Mouse (Mus musculus) hindbrain, embryonic 14.5 days (tissue): Measurements from ENCODE around the gene Zfp672. TPM values are rescaled to one million over a fixed set of nuclear protein-coding genes. Genes with fewer than 3 reads are reported as not detected.

Experiments
- ATAC-seq: fragments of 200-750 bp; cut with Nextera tagmentation; 2 replicates; pipeline ENCODE4 v1.8.0; 2017; ENCODE audit warnings: moderate number of reproducible peaks, mild to moderate bottlenecking, moderate TSS enrichment, moderate library complexity; ENCODE audit not compliant: low FRiP score
- DNase-seq: peaks from one replicate; pipeline ENCODE4 v3.0.0-alpha.2; 2015; ENCODE audit warnings: low spot score
- H3K27ac ChIP-seq: fragments of 300-500 bp; sonication (generic); 2 replicates; pipeline ENCODE4 v1.5.1; 2014; ENCODE audit warnings: mild to moderate bottlenecking, moderate library complexity
- H3K27me3 ChIP-seq: fragments of 300-500 bp; sonication (generic); 2 replicates; pipeline ENCODE4 v1.6.1; 2014; ENCODE audit warnings: mild to moderate bottlenecking, low read length, mixed read lengths; ENCODE audit not compliant: control insufficient read depth, insufficient read depth
- H3K36me3 ChIP-seq: fragments of 300-500 bp; sonication (generic); replicated peaks from 2 replicates; pipeline ENCODE4 v1.6.1; 2014; ENCODE audit not compliant: control insufficient read depth, insufficient read depth
- H3K4me1 ChIP-seq: fragments of 300-500 bp; sonication (generic); replicated peaks from 2 replicates; pipeline ENCODE4 v1.6.1; 2014; ENCODE audit warnings: antibody characterized with exemption, low read length, mixed read lengths; ENCODE audit not compliant: control insufficient read depth, insufficient read depth
- H3K4me2 ChIP-seq: fragments of 300-500 bp; sonication (generic); replicated peaks from 2 replicates; pipeline ENCODE4 v1.6.1; 2014; ENCODE audit warnings: mild to moderate bottlenecking, moderate library complexity
- H3K4me3 ChIP-seq: fragments of 300-500 bp; sonication (generic); replicated peaks from 2 replicates; pipeline ENCODE4 v1.5.1; 2014; ENCODE audit warnings: mild to moderate bottlenecking, low read length
- H3K9ac ChIP-seq: fragments of 300-500 bp; sonication (generic); 2 replicates; pipeline ENCODE4 v1.6.1; 2014
- H3K9me3 ChIP-seq: fragments of 300-500 bp; sonication (generic); 2 replicates; pipeline ENCODE4 v1.6.1; 2016; ENCODE audit warnings: low read length; ENCODE audit not compliant: control insufficient read depth
- WGBS: fragments of 180-500 bp; shearing (Covaris S2); extraction: QIAGEN DNeasy Blood & Tissue Kit; methylation state at CpG from one replicate; pipeline ENCODE4 v1.1.7; 2014; 5-methylcytosine and 5-hydroxymethylcytosine counted together
- polyA plus RNA-seq: library from polyadenylated mRNA; unstranded; fragments of >200 nt; fragmentation: Nextera tagmentation; extraction: Ambion mirVana; gene quantifications from 2 replicates; pipeline ENCODE4 v1.2.1, GENCODE M21; 2014

The Zfp672 gene
- polyA plus RNA-seq, 1 experiment from 2014 or later: 38.3 TPM

GRCm38 (mm10) chr11:58331546-58331945 lies 1.4 kb upstream of the Zfp672 start:
- peak overlapping the region; percentile 81 for H3K9ac ChIP-seq
- H3K27me3 ChIP-seq: no peaks in the 10 kb centered on the region
- peak overlapping the region; percentile 74 for H3K4me2 ChIP-seq
- peak overlapping the region; percentile 56 for H3K4me3 ChIP-seq
- H3K27ac ChIP-seq: no peak overlapping the region
- H3K36me3 ChIP-seq: peaks cover 51% of the 10 kb centered on the region
- peaks cover 32% of the 10 kb centered on the region for H3K4me1 ChIP-seq
- peaks cover 3% of the 10 kb centered on the region; the same call in 1 of the 2 replicates for H3K9me3 ChIP-seq
- 88% methylated on average over 6 of the region's 6 CpGs for WGBS
- ATAC-seq (no peak), DNase-seq (no peak)

DNA sequence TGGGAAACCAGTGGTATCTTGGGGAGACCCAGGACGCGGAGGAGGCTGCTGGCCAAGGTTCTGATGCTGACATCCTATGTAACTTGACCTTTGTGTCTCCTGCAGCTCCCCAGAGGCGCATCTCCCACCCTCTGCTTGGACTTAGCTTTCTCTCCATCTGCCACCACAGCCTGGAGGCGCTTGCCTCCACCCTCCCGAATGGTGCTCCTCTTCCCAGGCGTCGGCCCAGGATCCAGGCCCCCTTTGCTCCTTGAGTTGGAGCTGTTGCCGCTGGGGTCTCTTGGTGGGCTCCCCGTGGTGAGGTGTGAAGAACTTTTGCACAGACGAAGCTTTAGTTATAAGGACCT lies 983 bp upstream of the Zfp672 start:
- ATAC-seq (no peak), DNase-seq (no peak)
- Histone ChIP-seq H3K9me3 (peaks cover 3% of the 10 kb centered on the region; the same call in 1 of the 2 replicates), H3K4me2 (peak overlapping the region; percentile 74), H3K9ac (peak overlapping the region; percentile 81), H3K4me1 (peaks cover 32% of the 10 kb centered on the region), H3K27me3 (no peaks in the 10 kb centered on the region), H3K36me3 (peaks cover 47% of the 10 kb centered on the region), H3K4me3 (peak overlapping the region; percentile 56), H3K27ac (peak overlapping the region; percentile 78; the same call in 1 of the 2 replicates)
- WGBS: 19% methylated on average over 10 of the region's 10 CpGs

- no peaks in the 10 kb centered on the region for H3K27me3 ChIP-seq
- ATAC-seq (peak; percentile 42; the same call in 1 of the 2 replicates), DNase-seq (no peak)
- H3K9me3 ChIP-seq: peaks cover 3% of the 10 kb centered on the region; the same call in 1 of the 2 replicates
- H3K36me3 ChIP-seq: peaks cover 41% of the 10 kb centered on the region
- peak overlapping the region; percentile 81 for H3K9ac ChIP-seq
- 0% methylated on average over 21 of the region's 21 CpGs for WGBS
- H3K27ac ChIP-seq: peak overlapping the region; percentile 21
- peak overlapping the region; percentile 74 for H3K4me2 ChIP-seq
- H3K4me3 ChIP-seq: peak overlapping the region; percentile 56
- H3K4me1 ChIP-seq: peaks cover 32% of the 10 kb centered on the region
Measured at GRCm38 (mm10) chr11:58329906-58330275, 248 bp downstream of the Zfp672 start.

GRCm38 (mm10) chr11:58326781-58327180 lies 3.4 kb downstream of the Zfp672 start:
- no peak overlapping the region for H3K9ac ChIP-seq
- H3K4me1 ChIP-seq: peaks cover 33% of the 10 kb centered on the region
- no peak overlapping the region for H3K27ac ChIP-seq
- DNase-seq (no peak), ATAC-seq (no peak)
- H3K36me3 ChIP-seq: peaks cover 15% of the 10 kb centered on the region
- no peak overlapping the region for H3K4me3 ChIP-seq
- peaks cover 3% of the 10 kb centered on the region; the same call in 1 of the 2 replicates for H3K9me3 ChIP-seq
- H3K4me2 ChIP-seq: no peak overlapping the region
- H3K27me3 ChIP-seq: no peaks in the 10 kb centered on the region
- 91% methylated on average over 3 of the region's 3 CpGs for WGBS

GRCm38 (mm10) chr11:58324614-58325229 lies 5.4 kb downstream of the Zfp672 start:
- ATAC-seq: no peak
- 89% methylated on average over 3 of the region's 3 CpGs for WGBS
- Histone ChIP-seq H3K9ac (no peak overlapping the region), H3K36me3 (peaks cover 17% of the 10 kb centered on the region), H3K4me1 (peaks cover 27% of the 10 kb centered on the region), H3K4me3 (no peak overlapping the region), H3K9me3 (peaks cover 3% of the 10 kb centered on the region; the same call in 1 of the 2 replicates), H3K4me2 (no peak overlapping the region), H3K27ac (no peak overlapping the region), H3K27me3 (no peaks in the 10 kb centered on the region)
- DNase-seq: no peak

- Histone ChIP-seq H3K4me1 (peaks cover 19% of the 10 kb centered on the region), H3K4me2 (peak overlapping the region; percentile 90), H3K4me3 (peak overlapping the region; percentile 50), H3K27me3 (no peaks in the 10 kb centered on the region), H3K27ac (peak overlapping the region; percentile 92), H3K36me3 (peaks cover 26% of the 10 kb centered on the region), H3K9me3 (peaks cover 3% of the 10 kb centered on the region; the same call in 1 of the 2 replicates), H3K9ac (peak overlapping the region; percentile 68)
- WGBS: 11% methylated on average over 24 of the region's 24 CpGs
- DNase-seq (peak; percentile 47), ATAC-seq (no peak; the same call in 1 of the 2 replicates)
Measured at GRCm38 (mm10) chr11:58323570-58324340, 6.4 kb downstream of the Zfp672 start.

DNA sequence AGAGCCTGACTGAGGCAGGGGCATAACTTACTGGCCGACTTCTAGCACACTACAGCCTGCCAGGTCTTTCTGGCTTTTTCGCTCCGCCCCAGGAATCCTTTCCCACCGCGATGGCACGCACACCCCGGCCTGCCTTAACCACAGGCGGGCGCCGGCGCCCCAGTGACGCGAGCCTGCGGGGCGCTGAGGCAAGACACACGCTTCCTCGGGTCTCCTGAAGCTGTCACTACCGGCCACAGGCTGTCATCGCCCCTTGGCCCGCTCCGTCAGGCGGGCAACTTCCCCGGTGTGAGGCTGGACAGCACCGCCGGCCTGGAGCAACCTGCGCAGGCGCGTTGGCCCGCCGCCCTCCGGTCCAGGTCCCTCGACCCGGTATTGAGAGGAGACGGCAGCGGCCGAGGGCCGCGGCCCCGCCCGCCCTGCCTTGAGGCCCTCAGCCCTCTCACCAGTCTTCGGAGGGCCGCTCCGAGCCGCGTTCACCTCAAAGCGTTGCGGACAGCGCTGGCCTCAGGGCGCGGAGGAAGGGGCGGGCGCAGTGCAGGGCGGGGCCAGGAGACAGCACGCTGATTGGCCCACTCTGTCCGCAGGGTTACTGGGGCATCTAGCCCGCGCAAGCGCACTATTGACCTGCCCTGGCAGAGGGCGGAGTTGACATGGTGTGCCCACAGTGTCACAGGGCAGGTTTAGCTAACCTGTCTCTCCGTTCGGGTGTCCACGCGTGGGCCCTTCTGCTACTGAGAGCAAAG lies 7.1 kb downstream of the Zfp672 start:
- peak; percentile 94 for DNase-seq
- Histone ChIP-seq H3K36me3 (peaks cover 34% of the 10 kb centered on the region), H3K27ac (peak overlapping the region; percentile 92), H3K9me3 (peaks cover 3% of the 10 kb centered on the region; the same call in 1 of the 2 replicates), H3K4me1 (peaks cover 16% of the 10 kb centered on the region), H3K9ac (peak overlapping the region; percentile 68), H3K4me2 (peak overlapping the region; percentile 90), H3K27me3 (no peaks in the 10 kb centered on the region), H3K4me3 (peak overlapping the region; percentile 50)
- peak; percentile 99 for ATAC-seq
- WGBS: under 1% methylated on average over 57 of the region's 63 CpGs

DNA sequence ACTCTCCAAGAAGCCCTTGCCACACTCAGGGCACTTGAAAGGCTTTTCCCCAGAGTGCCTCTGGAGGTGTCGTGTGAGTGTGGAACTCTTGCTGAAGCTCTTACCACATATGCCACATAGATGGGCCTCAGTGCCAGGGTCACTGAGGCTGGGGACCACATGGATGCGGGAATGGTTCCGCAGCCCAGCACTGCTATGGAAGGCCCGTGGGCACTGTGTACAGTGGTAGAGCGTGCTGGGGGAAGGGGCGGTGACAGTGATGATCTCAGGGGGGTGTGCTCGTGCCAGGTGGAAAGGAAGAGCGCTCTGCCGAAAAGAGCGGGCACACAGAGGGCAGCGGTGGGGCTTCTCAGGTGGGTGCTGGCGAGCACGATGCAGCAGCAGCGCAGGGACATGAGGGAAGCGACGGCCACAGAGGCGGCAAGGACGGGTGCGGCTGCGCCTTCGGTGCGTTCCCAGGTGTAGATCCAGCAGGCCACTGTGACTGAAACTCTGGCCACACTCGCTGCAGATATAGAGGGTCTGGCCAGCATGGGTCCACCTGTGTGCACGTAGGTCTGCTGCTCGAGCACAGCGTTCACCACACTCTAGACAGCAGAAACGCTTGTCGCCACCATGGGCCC lies 13.3 kb downstream of the Zfp672 start:
- DNase-seq (no peak), ATAC-seq (no peak)
- H3K9me3 ChIP-seq: no peaks in the 10 kb centered on the region
- no peak overlapping the region for H3K4me3 ChIP-seq
- 77% methylated on average over 24 of the region's 28 CpGs for WGBS
- no peaks in the 10 kb centered on the region for H3K27me3 ChIP-seq
- peaks cover 46% of the 10 kb centered on the region for H3K36me3 ChIP-seq
- no peak overlapping the region for H3K27ac ChIP-seq
- H3K9ac ChIP-seq: no peak overlapping the region
- H3K4me2 ChIP-seq: no peak overlapping the region
- H3K4me1 ChIP-seq: peaks cover 3% of the 10 kb centered on the region
